Mouse (Mus musculus) thymus, postnatal 36 days (tissue): Measurements from ENCODE around the gene Zfp280b.
"Not testable (repeated sequence)": the region's sequence is repeated elsewhere in the genome, so short reads cannot be mapped to it uniquely, and the experiment has no call there.

Source experiments
- DNase-seq, 2 experiments: peaks; one replicate each; pipeline ENCODE4 v3.0.0; 2022; ENCODE audit warnings: mixed read lengths in 2 of 2

Gene Zfp280b

DNA sequence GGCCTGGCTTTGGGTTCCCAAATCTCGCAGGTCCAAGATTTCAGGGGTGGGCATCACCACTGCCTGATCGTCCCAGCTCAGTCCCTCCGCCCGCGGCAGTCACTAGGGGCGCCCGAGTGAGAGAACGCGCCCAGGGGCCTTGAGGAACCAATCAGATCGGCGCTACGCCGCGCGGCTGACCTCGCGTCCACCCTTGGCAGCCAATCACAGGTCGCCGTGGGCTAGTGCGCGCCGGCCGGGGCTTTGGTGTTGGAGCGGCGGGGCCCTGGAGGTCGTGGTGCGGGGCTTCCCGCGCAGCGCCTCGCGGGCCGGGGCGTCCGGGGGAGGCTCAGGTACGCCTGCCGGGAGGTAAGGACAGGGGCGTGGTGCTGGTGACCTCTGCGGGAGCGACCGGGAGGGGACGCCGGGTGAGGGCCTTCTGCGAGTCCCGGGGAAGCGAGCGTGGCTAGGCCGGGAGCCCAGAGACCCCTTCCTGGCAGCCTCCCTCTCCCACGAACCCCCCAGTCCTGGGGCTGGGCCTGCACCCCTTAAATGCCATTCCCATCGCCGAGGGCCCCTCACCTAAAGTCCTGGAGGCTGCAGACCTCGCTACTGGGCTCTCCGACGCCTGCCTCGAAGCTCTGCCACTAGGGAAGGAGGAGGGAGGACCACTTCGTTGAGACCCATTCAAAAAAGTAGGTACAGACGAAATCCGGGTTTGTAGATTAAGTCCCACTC lies at the start of gene Zfp280b:
Gene Zfp280b, plus strand, starts transcription at position 249 of the 717 bp plus-strand sequence.
- DNase-seq = peak; percentile 95 to 96

DNA sequence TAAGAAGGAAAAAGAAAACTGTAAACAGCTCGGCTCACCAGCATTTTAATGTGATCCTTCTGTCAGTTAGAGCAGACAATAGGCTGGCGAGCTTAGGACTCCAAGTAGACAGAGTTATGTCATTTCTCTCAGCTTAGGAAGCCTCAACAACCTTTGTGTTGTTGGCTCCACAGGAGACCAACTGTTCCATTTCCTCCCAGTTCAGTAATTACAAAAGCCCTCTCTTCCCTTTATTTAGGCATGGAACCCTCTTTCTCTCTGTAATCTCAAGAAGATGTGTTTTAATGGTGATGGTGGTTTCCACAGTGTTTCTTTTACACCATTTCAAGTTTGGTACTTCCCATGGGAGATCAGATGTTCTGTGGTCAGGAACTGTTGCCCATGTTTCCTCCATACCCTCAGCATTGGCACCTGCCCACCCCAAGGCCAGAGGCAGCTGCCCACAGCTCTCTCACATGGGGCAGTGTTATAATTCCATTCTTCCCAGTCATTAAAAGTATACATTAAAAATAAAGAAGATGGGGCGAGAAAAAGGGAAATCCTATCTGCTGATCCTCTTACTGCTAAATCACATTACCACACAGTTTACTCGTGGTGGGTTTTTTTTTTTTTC lies 41.9 kb upstream of the Zfp280b start:
- DNase-seq = no peak

DNA sequence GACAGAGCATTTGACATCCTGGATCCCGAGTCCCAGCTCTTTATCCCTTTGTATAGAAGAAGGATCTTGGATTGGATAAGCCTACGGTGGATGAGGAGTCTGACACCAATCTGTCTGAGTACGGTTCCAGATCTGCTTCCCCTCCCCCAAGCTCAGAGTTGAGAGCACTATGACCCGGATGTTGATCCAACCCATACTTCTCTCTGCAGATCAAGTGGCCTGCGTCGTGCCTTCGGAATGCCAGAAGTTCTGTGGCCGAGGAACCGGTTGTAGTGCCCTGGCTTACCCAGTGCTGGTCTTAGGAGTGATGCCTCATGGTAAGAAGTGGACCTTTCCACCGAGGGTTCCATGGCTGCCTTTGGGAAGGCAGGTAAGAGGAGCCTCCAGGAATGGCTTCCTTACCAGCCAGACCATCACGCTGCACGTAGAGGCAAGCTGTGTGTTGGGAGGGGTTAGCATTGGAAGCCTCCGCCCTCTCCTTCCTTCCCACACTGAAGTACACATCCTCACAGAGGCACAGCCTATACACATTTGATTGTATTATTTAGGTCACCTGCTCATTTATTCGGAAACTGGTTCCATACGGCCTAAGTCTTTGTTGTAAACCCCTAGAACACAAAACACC lies 38.7 kb upstream of the Zfp280b start:
- no peak for DNase-seq

DNA sequence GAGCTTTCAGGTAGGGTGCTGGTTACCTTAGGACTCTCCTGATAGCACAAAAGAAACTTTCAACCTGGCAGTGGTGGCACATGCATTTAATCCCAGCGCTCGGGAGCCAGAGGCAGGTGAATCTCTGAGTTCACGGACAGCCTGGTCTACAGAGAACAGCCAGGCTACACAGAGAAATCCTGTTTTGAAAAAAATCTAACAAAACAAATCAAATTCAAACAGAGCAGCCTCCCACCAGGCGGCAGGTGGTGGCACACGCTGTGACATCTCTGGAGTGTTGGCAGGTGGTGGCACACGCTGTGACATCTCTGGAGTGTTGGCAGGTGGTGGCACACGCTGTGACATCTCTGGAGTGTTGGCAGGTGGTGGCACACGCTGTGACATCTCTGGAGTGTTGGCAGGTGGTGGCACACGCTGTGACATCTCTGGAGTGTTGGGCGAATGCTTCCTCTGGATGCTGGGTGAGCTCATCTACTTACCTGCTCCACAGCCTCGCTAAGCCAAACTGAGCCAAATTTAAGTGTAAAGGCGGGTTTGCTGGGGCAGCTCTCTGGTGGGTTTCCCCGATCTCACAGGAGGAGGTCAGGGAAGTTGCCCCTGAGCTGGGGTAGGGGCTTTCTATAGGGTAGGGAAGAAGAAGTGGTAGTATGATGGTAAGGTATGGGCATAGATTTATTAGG lies 37.8 kb upstream of the Zfp280b start:
- not testable (repeated sequence) for DNase-seq

DNA sequence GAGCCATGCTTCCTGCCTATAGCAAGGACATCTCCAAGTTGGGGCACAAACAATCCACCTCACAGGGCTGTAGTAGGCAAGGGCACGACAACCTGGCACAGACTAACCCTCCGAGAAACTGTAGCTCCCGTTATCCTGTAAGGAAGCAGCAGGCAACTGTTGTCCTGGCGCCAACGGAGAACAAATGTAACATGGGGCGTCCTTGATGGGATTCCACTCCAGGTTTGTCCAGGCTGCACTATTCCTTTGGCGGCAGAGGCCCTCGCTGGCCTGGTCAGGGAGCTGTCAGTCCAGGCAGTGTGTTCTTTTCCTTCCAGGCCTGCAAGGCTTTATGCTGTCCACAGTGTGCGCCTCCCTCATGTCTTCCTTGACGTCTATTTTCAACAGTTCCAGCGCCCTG lies 37.0 kb upstream of the Zfp280b start:
- DNase-seq = no peak

DNA sequence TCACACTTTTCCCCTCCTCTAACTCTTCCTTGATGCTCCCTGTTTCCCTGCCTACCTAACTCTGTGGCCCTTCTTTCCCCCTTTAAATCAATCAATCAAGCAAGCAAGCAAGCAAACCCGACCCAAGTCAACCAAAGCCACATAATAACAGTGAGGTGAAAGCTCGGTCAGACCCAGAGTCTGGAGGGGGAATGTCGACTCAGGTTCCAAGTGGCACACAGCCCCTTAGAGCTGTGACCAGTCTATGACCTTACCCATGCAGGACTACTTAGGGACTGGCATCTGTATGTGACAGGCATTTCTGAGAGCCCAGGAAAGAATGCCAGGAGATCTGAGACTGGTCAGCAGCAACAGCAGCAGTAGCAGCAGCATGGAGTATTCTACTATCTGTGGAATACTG lies 36.1 kb upstream of the Zfp280b start:
- no peak for DNase-seq

DNA sequence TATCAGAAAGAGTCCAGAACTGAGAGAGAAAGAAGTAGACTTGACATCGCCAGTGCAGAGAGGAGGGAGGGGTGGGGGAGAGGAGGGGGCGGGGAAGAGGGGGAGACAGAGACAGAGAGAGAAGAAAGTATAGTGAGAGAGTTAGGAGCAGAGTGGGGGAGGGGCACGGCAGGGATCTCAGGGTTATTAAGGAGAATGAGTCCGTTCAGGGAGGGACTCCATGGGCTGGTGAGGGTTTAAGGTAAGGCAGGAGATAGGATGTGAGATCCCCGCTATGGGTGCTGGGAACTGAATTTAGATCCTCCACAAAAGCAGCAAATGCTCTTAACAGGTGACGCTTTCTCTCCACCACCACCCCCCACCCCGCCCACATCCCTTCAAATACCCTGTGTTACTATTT lies 31.3 kb upstream of the Zfp280b start:
- DNase-seq = no peak

DNA sequence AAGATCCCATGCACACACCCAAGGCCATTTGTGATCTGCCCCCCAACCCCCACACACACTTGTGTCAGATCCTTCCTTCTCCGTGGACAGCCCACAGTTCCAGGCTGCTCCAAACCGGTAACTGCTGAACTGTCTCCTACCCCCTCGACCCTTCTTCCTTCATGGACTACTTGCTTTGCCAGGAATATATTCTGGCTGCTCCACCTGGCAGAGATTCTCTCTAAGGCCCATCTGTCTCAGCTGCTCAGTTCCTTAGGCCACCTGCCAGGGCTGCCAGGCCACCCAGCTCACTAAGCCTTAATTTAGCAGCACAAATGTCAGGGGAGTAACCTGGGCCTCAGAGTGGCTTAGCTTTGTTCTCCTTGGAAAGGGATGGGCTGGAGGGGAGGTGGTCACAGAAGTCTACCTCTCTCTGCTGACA lies 30.3 kb upstream of the Zfp280b start:
- no peak for DNase-seq

DNA sequence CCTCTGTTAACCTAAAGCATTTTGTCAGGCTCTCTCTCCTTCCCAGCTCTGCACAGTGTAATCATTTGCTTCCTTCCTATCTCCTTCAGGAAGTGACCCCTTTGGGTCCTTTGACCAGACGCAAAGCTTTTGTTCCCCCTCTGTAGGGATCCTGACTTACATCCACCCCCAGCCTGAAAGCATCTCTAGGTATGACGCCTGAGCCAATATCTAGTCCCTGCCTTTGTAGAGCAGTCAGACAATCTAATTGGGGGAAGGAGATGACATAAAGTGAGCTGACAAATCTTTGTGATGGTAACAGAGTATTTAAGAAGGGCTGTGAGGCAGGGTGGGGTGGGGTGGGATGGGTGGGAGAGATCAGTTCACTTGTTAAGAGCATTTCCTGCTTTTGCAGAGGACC lies 29.8 kb upstream of the Zfp280b start:
- no peak for DNase-seq

DNA sequence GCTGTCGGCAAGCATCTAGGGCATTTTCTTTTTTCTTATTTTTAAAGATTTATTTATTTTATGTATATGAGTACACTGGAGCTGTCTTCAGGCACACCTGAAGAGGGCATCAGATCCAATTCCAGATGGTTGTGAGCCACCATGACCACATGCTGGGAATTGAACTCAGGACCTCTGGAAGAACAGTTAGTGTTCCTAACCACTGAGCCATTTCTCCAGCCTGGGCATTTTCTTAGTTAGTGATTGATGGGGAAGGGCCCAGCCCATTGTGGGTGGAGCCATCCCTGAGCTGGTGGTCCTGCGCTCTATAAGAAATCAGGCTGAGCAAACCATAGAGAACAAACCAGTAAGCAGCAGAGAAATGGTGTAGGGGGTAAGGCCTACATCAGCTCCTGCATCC lies 29.2 kb upstream of the Zfp280b start:
- no peak for DNase-seq

DNA sequence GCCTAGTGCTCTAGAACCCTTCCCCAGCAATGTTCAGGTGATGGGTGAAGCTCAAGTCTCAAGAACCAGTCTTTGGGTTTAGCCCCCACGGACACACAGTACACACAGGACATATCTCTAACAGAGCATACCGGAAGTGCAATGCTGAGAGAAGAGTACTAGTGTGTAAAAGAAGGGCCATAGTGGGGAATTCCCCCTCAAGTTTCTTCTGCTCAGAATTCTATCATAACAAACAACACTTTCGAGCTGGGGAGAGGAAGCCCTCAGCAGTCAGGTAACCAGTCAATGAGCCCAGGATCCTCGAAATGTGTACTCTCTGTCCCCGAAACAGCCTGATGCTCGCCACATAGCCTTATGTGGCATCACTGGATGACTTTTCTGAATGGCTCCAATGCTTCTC lies 26.1 kb upstream of the Zfp280b start:
- DNase-seq = no peak

DNA sequence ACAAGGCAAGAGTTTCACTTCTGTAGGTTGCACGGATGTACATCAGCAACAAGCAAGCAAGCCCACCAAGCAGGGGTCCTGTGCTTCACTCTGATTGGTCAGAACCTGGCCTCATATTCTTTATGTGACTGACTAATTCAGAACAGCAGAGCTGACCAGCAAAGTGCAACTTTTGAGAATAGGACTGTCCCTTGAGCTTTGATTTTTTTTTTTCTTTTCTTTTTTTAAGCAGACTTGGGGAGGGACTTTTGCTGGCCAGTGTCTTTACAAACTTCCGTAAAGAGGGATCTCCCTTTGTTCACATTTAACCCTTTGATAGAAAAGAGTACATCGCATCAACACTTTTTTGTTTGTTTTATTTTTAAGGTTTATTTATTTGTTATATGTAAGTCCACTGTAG lies 22.6 kb upstream of the Zfp280b start:
- DNase-seq = no peak

DNA sequence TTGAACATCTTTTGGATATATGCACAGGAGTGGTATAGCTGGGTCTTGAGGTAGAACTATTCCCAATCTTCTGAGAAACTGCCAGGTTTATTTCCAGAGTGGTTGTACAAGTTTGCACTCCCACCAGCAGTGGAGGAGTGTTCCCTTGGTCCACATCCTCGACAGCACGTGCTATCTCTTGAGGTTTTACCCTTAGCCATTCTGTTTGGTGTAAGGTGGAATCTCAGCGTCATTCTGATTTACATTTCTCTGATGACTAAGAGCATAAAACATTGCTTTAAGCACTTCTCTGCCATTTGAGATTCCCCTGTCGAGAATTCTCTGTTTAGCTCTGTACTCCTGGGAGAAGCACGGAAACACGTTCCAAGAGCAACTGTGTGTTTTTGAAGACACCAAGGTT lies 19.5 kb upstream of the Zfp280b start:
- no peak for DNase-seq

DNA sequence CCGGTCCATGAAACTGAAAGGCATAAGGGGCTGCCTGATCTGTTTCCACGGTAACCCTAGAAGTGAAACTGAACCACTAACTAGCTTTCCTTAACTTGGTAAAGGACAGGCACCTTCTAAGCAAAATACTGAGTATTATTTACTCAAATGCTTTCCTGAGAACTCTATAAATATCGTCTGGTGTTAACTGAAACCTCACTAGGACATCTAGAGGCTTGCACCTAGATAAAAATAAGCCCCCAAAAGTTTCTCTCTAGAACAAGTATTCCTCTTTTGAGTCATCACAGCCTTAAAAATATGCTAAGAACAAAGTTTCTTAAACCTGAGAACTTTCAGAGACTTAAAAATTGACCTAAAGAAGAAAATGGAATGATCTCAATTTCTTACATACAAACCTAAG lies 15.6 kb upstream of the Zfp280b start:
- no peak for DNase-seq

DNA sequence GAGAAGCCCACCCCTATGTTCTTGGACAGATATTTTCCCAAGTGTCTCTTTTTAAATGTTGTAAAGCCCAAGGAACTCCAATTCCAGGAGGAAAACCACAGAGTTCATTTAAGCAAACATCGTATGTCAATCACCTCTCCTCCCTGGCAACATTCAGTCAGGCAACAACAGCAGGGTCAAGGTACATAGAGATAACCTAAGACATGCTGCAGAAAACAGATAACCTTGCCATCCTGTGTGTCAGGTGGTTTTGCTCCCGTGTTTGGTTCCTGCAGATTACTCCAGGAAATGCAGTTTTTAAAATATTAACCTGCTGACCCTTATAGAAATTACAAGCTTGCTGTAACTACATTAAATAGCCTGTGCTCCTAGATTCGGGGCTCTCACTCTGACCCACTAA lies 10.7 kb upstream of the Zfp280b start:
- DNase-seq = no peak

DNA sequence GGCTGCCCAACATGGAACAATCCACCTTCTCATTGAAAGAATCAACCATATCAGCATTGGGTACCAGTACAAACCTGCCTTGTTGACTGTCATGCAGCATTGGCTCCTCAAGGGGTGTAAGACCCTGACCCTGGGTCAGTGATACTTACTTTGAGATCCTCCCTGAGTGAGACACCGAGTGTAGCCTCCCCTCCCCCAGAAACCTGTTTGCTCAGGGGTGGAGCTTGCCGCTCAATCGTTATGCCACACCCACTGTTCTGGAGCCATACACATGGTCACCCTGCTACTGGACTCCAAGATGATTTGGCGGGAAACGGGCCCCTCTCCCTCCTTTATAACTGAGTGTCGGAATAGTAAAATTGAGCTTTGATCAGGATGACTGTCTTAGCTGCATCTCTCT lies 8.5 kb upstream of the Zfp280b start:
- no peak for DNase-seq

DNA sequence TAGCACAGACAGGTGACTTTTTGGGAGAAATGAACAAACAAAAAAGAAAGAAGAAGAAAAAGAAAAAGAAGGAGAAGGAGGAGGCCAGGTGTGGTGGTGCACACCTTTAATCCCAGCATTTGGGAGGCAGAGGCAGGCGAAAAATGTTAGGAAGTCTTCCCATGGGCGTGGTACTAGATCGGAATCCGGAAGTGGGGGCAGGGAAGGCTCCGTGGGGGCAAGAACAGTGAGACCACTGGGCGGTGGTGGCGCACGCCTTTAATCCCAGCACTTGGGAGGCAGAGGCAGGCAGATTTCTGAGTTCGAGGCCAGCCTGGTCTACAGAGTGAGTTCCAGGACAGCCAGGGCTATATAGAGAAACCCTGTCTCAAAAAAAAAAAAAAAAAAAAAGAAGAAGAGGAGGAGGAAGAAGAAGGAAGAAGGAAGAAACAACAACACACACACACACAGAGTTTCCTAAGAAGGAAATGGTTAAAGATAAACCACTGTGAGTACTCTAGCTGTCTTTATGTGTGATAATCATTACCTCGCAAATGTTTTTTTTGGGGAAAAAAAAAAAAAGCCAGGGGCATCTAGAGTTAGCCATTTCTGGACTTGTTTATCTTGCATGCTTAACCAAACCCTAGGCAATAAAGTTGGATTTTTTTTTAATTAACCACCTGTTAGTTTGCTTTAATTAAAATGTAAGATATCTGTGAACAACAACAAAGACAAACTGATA lies 6.8 kb upstream of the Zfp280b start:
- DNase-seq = no peak

DNA sequence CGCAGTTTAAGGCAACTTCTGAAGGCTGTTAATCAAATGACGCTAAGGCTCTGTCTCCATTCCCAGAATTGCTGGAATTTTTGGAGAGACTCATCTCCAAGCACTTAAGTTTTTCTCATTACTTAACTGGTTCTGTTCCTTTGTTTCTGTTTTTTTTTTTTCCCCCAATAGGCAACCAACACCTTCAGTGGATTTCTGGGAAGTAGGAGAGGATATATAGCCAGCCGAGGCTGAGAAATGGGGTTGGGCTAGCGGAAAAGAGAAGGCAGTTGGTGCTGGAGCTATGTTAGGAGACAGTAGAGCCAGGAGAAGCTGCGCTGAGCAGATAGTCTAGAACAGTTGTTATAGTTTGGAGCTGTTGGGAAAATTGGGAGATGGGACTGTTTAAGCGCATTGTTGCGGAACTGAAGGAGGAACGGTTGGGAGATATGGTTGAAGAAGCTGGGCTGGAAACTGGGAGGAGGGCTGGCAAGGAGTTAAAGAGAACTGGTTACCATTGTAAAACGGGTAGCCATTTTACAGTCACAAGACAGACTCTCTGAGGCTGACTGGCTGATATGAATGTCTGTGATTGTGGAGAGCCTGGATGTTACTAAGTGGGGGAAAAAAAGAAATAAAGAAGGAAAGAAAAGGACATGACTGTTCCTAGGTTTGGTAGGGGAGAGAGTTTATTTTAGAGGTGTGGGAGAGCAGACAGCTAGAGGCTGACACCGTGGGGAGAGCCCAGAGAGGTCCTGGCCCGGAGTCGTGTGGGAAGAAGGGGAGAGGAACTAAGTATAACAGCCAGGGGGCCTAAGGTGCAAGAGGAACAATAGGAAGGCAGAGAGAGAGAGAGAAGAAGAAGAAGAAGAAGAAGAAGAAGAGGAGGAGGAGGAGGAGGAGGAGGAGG lies 5.1 kb upstream of the Zfp280b start:
- no peak for DNase-seq

DNA sequence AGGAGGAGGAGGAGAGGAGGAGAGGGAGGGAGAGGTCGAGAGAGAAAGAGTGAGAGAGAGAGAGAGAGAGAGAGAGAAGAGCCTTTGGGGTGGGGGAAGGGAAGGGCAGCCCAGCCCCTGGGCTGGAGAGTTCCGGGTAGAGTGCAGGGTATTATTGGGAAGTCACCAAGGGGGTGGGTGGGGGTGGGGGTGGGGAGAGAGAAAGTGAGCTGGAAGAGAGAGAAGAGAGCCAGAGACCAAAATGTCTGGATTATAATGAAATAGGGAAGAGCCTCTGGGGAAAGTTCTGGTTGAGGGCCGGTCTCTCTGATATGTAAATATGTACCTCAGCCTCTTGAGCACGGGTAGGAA lies 4.5 kb upstream of the Zfp280b start:
- no peak for DNase-seq

DNA sequence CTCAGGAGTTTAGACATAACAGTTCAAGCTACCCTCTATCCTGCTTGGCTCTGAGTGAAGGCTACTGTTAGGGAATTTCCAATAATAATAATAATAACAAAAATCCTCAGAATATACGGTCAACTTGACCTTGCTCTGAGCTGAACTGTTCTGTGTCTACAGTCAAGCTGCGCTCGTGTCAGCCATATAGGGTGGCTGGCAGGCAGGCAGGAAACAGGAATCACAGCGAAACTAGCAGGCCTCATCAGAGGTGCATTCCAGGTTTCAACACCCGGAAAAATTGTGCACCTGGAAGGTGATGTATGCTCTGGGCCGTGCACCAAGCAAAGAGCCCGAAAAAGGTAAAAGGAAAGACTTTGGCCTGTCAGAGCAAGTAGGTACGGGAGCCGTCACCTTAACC lies 4.1 kb upstream of the Zfp280b start:
- DNase-seq = no peak

DNA sequence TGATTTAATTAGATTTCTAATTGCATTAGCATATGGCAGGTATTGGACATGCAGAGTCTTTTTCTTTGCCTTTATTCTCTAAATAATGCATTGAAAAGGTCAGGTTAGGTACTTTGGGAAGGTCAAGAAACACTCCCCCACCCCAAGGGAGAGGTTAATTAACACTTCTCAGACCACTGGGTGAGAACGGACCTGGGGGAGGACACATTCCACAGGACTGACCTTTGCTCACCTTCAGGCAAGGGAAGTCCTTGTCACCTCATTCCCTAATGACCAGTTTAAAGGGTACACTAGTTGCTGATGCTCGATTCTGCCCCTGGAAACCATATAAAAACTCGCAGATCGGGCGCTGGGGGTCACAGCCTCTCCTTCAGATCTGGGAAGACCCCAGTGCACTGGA lies 3.2 kb upstream of the Zfp280b start:
- DNase-seq = no peak

DNA sequence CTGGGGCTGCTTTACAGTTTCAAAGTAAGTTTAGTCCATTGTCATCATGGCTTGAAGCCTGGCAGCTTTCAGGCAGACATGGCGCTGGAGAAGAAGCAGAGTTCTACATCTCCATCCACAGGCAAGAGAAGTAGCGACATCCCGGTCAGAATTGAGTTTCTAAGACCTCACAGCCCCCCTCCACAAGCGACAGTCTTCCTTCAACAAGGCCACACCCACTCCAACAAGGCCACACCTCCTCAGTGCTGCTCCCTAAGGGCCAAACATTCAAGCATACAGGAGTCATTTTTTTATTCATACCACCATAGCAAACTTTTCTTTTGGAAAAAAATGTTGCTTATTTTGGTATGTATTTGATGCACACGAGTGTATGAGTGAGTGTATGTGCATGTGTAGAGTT lies 2.0 kb upstream of the Zfp280b start:
- peak in 1 of 2 experiments; percentile 11 for DNase-seq
